Mouse (Mus musculus) hindbrain, embryonic 11.5 days (tissue): ENCODE results near the gene Gm10959. TPM values are rescaled to one million over a fixed set of nuclear protein-coding genes. Genes with fewer than 3 reads are reported as not detected.

ENCODE experiments used
- ATAC-seq: fragments of 200-750 bp; cut with Nextera tagmentation; 2 replicates; pipeline ENCODE4 v1.8.0; 2017; ENCODE audit warnings: mild to moderate bottlenecking, moderate TSS enrichment, moderate library complexity; ENCODE audit not compliant: low FRiP score
- DNase-seq: peaks from one replicate; pipeline ENCODE4 v3.0.0-alpha.2; 2015; ENCODE audit warnings: low spot score
- H3K27ac ChIP-seq: fragments of 300-500 bp; sonication (generic); 2 replicates; pipeline ENCODE4 v1.5.1; 2014; ENCODE audit warnings: mild to moderate bottlenecking, low read depth, low read length
- H3K27me3 ChIP-seq: fragments of 300-500 bp; sonication (generic); 2 replicates; pipeline ENCODE4 v1.6.1; 2014; ENCODE audit warnings: mild to moderate bottlenecking, low read length, moderate library complexity, mixed read lengths; ENCODE audit not compliant: control insufficient read depth, insufficient read depth
- H3K36me3 ChIP-seq: fragments of 300-500 bp; sonication (generic); 2 replicates; pipeline ENCODE4 v1.6.1; 2014; ENCODE audit warnings: mild to moderate bottlenecking, low read length, moderate library complexity, mixed read lengths; ENCODE audit not compliant: control insufficient read depth, insufficient read depth
- H3K4me1 ChIP-seq: fragments of 300-500 bp; sonication (generic); replicated peaks from 2 replicates; pipeline ENCODE4 v1.6.1; 2014; ENCODE audit warnings: low read length, mixed read lengths; ENCODE audit not compliant: control insufficient read depth, insufficient read depth
- H3K4me2 ChIP-seq: fragments of 300-500 bp; sonication (generic); replicated peaks from 2 replicates; pipeline ENCODE4 v1.6.1; 2014; ENCODE audit warnings: mild to moderate bottlenecking, low read depth, low read length
- H3K4me3 ChIP-seq: fragments of 300-500 bp; sonication (generic); 2 replicates; pipeline ENCODE4 v1.5.1; 2014; ENCODE audit warnings: low read depth, low read length
- H3K9ac ChIP-seq: fragments of 300-500 bp; sonication (generic); 2 replicates; pipeline ENCODE4 v1.6.1; 2014; ENCODE audit warnings: low read depth, low read length
- H3K9me3 ChIP-seq: fragments of 300-500 bp; sonication (generic); 2 replicates; pipeline ENCODE4 v1.6.1; 2016; ENCODE audit warnings: low read length; ENCODE audit not compliant: control insufficient read depth
- WGBS: fragments of 180-500 bp; shearing (Covaris S2); extraction: QIAGEN DNeasy Blood & Tissue Kit; methylation state at CpG from one replicate; pipeline ENCODE4 v1.1.7; 2014; 5-methylcytosine and 5-hydroxymethylcytosine counted together
- polyA plus RNA-seq: library from polyadenylated mRNA; unstranded; fragments of >200 nt; fragmentation: Nextera tagmentation; extraction: Ambion mirVana; gene quantifications from 2 replicates; pipeline ENCODE4 v1.2.1, GENCODE M21; 2014

The Gm10959 gene
- polyA plus RNA-seq, 1 experiment from 2014 or later, result not detected

GRCm38 (mm10) chr3:122876870-122877269 lies 42.3 kb downstream of the Gm10959 start:
- no peak for DNase-seq
- H3K9ac ChIP-seq, result no peak overlapping the region

GRCm38 (mm10) chr3:122871596-122871995 lies 47.6 kb downstream of the Gm10959 start:
- Histone ChIP-seq H3K36me3 (no peaks in the 10 kb centered on the region), H3K4me2 (no peak overlapping the region), H3K27me3 (no peaks in the 10 kb centered on the region), H3K9me3 (no peaks in the 10 kb centered on the region), H3K27ac (no peak overlapping the region), H3K4me1 (no peaks in the 10 kb centered on the region), H3K4me3 (no peak overlapping the region), H3K9ac (no peak overlapping the region)
- no peak for DNase-seq
- WGBS, result 89% methylated on average over 1 of the region's 1 CpGs
- ATAC-seq, result no peak

More at GRCm38 (mm10) chr3:122876870-122877269, 42.3 kb downstream of the Gm10959 start:
- Histone ChIP-seq H3K27me3 (no peaks in the 10 kb centered on the region), H3K36me3 (no peaks in the 10 kb centered on the region), H3K4me2 (no peak overlapping the region), H3K9me3 (no peaks in the 10 kb centered on the region), H3K4me1 (no peaks in the 10 kb centered on the region), H3K4me3 (no peak overlapping the region), H3K27ac (no peak overlapping the region)
- WGBS, result 84% methylated on average over 2 of the region's 2 CpGs
- ATAC-seq, result no peak

GRCm38 (mm10) chr3:122868270-122868669 lies 50.9 kb downstream of the Gm10959 start:
- H3K4me1 ChIP-seq, result no peaks in the 10 kb centered on the region
- no peaks in the 10 kb centered on the region for H3K36me3 ChIP-seq
- WGBS, result 92% methylated on average over 1 of the region's 1 CpGs
- no peak overlapping the region for H3K9ac ChIP-seq
- H3K27me3 ChIP-seq, result no peaks in the 10 kb centered on the region
- H3K9me3 ChIP-seq, result no peaks in the 10 kb centered on the region
- no peak overlapping the region for H3K4me2 ChIP-seq
- ATAC-seq (no peak), DNase-seq (no peak)
- H3K4me3 ChIP-seq, result no peak overlapping the region
- no peak overlapping the region for H3K27ac ChIP-seq

- no peaks in the 10 kb centered on the region for H3K9me3 ChIP-seq
- H3K27me3 ChIP-seq, result no peaks in the 10 kb centered on the region
- no peaks in the 10 kb centered on the region for H3K36me3 ChIP-seq
- no peak overlapping the region for H3K27ac ChIP-seq
- 85% methylated on average over 4 of the region's 4 CpGs for WGBS
- no peak overlapping the region for H3K4me3 ChIP-seq
- DNase-seq, result no peak
- H3K9ac ChIP-seq, result no peak overlapping the region
- H3K4me1 ChIP-seq, result no peaks in the 10 kb centered on the region
- no peak for ATAC-seq
- no peak overlapping the region for H3K4me2 ChIP-seq
Measured at GRCm38 (mm10) chr3:122865092-122865491, 54.1 kb downstream of the Gm10959 start.

Other genes starting within 250 kb of the Gm10959 start
- gene Pde5a, start 190.4 kb downstream of the Gm10959 start, polyA plus RNA-seq, result 4.1 and 8.1 TPM in 2 replicates
- not detected in 2 replicates for gene Fabp2, start 24.3 kb downstream of the Gm10959 start, polyA plus RNA-seq
- gene 1810037I17Rik, start 4.8 kb upstream of the Gm10959 start, polyA plus RNA-seq, result 90.8 and 90.9 TPM in 2 replicates
- gene Usp53, start 65.2 kb upstream of the Gm10959 start, polyA plus RNA-seq, result 5.0 and 10.9 TPM in 2 replicates
- gene Myoz2, start 115.7 kb upstream of the Gm10959 start, polyA plus RNA-seq, result 0.62 and 0.95 TPM in 2 replicates